Mouse (Mus musculus) forebrain, embryonic 12.5 days (tissue): ENCODE measurements at regions not wholly inside any gene's neighbourhood (a gene's known extent, or its start where the extent isn't known, plus 50 kb on each side); places are given as distances from the start of the nearest gene placed in this dataset.

Experiments
- ATAC-seq: fragments of 200-750 bp; cut with Nextera tagmentation; 2 replicates; pipeline ENCODE4 v1.8.0; 2017; ENCODE audit warnings: moderate TSS enrichment; ENCODE audit not compliant: low FRiP score
- H3K27ac ChIP-seq: fragments of 300-500 bp; sonication (generic); 2 replicates; pipeline ENCODE4 v1.5.1; 2016; ENCODE audit warnings: mild to moderate bottlenecking
- H3K27me3 ChIP-seq: fragments of 300-500 bp; sonication (generic); 2 replicates; pipeline ENCODE4 v1.6.1; 2016; ENCODE audit warnings: mild to moderate bottlenecking
- H3K36me3 ChIP-seq: fragments of 300-500 bp; sonication (generic); replicated peaks from 2 replicates; pipeline ENCODE4 v1.6.1; 2016; ENCODE audit warnings: mild to moderate bottlenecking
- H3K4me1 ChIP-seq: fragments of 300-500 bp; sonication (generic); 2 replicates; pipeline ENCODE4 v1.6.1; 2016
- H3K4me2 ChIP-seq: fragments of 300-500 bp; sonication (generic); 2 replicates; pipeline ENCODE4 v1.6.1; 2016; ENCODE audit warnings: mild to moderate bottlenecking, moderate library complexity
- H3K4me3 ChIP-seq: fragments of 300-500 bp; sonication (generic); replicated peaks from 2 replicates; pipeline ENCODE4 v1.5.1; 2016; ENCODE audit warnings: mild to moderate bottlenecking
- H3K9ac ChIP-seq: fragments of 300-500 bp; sonication (generic); 2 replicates; pipeline ENCODE4 v1.6.1; 2016; ENCODE audit warnings: mild to moderate bottlenecking
- H3K9me3 ChIP-seq: fragments of 300-500 bp; sonication (generic); 2 replicates; pipeline ENCODE4 v1.6.1; 2016
- WGBS: fragments of 180-500 bp; shearing (Covaris S2); methylation state at CpG from one replicate; pipeline ENCODE4 v1.1.7; 2016; 5-methylcytosine and 5-hydroxymethylcytosine counted together

- H3K27me3 ChIP-seq: no peaks in the 10 kb centered on the region
- H3K4me2 ChIP-seq: no peak overlapping the region
- 77% methylated on average over 2 of the region's 2 CpGs for WGBS
- H3K9ac ChIP-seq: no peak overlapping the region
- no peak for ATAC-seq
- no peaks in the 10 kb centered on the region for H3K9me3 ChIP-seq
- H3K36me3 ChIP-seq: no peaks in the 10 kb centered on the region
- H3K4me1 ChIP-seq: peaks cover 23% of the 10 kb centered on the region
- no peak overlapping the region for H3K4me3 ChIP-seq
- no peak overlapping the region for H3K27ac ChIP-seq
These were observed 257.0 kb upstream of the Gm10131 start for GRCm38 (mm10) chr8:34368556-34368955.

DNA sequence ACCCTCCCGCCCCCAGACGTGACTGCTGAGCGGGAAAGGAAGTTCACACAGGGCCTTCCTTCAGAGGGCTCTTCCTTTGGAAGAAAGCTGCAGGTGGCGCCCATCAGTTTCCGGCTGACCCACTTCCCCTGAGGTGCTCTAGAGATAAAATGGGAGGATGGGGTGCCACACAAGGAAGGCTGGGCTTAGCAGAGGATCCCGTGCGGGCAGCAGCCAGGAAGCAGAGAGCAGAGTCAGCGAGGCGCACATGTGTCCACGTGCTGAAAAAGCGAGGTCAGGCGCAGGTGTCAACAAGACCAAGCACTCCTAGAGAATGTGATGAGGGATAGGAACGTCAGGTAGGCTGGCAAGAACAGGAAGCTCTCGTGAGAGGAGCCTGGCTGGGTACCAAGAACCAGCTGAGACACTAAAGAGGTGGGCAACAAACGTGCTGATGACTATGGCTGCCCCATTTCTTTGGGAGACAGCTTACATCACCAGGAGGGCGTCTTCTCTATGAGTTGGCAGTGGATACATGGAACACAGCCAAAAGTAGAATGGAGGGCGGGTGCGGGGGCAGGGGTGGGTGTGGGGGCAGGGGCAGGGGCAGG is 253.0 kb upstream of the Gm10131 start:
- no peaks in the 10 kb centered on the region for H3K27me3 ChIP-seq
- H3K4me1 ChIP-seq: no peaks in the 10 kb centered on the region; the same call in 1 of the 2 replicates
- no peak overlapping the region for H3K4me3 ChIP-seq
- no peaks in the 10 kb centered on the region for H3K36me3 ChIP-seq
- no peaks in the 10 kb centered on the region for H3K9me3 ChIP-seq
- no peak for ATAC-seq
- 84% methylated on average over 18 of the region's 18 CpGs for WGBS
- no peak overlapping the region for H3K4me2 ChIP-seq
- no peak overlapping the region for H3K9ac ChIP-seq
- H3K27ac ChIP-seq: no peak overlapping the region

DNA sequence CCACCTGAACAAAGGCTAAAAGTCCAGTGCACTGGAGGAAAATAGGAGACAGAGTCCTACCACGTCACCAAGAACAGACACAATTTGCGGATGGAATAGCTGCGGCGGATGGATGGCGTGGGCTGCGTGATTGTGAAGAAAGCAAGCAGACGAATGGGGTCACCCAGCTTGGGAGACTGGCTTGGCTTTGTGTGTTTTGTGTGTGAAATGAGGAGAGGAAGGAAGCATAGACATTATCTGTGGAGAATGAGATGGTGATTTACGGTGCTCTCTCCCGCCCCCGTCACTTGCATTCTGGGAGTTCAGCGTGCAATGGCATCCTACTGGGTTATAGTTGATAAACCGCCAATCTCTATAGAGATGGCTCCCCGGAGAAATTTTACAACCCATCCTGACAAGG is 252.1 kb upstream of the Gm10131 start:
- Histone ChIP-seq H3K9me3 (no peaks in the 10 kb centered on the region), H3K9ac (no peak overlapping the region), H3K4me1 (no peaks in the 10 kb centered on the region; the same call in 1 of the 2 replicates), H3K36me3 (no peaks in the 10 kb centered on the region), H3K27ac (no peak overlapping the region), H3K4me2 (no peak overlapping the region), H3K4me3 (no peak overlapping the region), H3K27me3 (no peaks in the 10 kb centered on the region)
- ATAC-seq: no peak
- 92% methylated on average over 13 of the region's 13 CpGs for WGBS

DNA sequence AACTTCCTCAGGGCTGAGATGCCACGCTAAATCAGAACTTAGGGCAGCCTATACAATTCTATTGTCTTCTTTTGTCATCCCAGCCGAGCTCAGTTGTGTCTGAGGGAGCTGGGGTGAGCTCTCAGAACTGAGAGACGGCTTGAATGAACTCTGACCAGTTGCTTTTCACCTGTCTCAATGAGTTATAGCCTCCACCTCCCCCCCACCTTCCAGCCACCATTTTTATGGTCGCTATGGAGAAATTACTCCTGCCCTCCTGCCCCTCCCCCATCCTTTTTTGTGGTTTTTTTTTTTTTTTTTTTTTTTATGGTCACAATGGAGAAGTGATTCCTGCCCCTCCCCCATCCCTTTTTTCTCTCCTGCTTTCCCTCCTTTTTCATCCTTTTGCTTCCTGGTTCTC is 251.6 kb upstream of the Gm10131 start:
- no peak overlapping the region for H3K27ac ChIP-seq
- no peak overlapping the region for H3K4me3 ChIP-seq
- no peaks in the 10 kb centered on the region for H3K36me3 ChIP-seq
- H3K4me2 ChIP-seq: no peak overlapping the region
- H3K27me3 ChIP-seq: no peaks in the 10 kb centered on the region
- ATAC-seq: no peak
- H3K9me3 ChIP-seq: no peaks in the 10 kb centered on the region
- no peak overlapping the region for H3K9ac ChIP-seq
- WGBS: 61% methylated on average over 4 of the region's 4 CpGs
- H3K4me1 ChIP-seq: no peaks in the 10 kb centered on the region; the same call in 1 of the 2 replicates

GRCm38 (mm10) chr8:34361377-34361776 is 249.8 kb upstream of the Gm10131 start:
- no peak overlapping the region for H3K27ac ChIP-seq
- H3K9me3 ChIP-seq: no peaks in the 10 kb centered on the region
- no peak overlapping the region for H3K9ac ChIP-seq
- no peak overlapping the region for H3K4me2 ChIP-seq
- no peaks in the 10 kb centered on the region for H3K27me3 ChIP-seq
- no peak for ATAC-seq
- H3K4me3 ChIP-seq: no peak overlapping the region
- 83% methylated on average over 3 of the region's 3 CpGs for WGBS
- H3K36me3 ChIP-seq: no peaks in the 10 kb centered on the region
- H3K4me1 ChIP-seq: no peaks in the 10 kb centered on the region; the same call in 1 of the 2 replicates

DNA sequence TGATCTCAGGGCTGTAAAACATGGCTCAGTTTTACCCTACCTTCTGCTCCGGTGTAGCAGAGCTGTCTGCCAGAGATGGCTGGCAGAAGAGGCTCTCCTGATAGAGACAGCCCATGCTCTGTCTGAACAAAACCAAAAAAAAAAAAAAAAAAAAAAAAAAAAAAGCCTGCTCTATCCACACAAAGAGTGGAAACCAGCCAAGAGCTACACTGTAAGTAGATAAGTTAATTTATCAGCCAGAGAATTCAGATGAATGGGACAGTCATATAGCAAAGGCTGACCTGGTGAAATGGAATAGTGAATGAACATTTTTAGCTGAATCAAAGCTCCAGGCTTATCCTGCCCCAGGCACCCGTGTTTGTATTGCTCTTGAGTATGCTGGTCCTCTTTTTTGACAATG is 248.2 kb upstream of the Gm10131 start:
- H3K36me3 ChIP-seq: no peaks in the 10 kb centered on the region
- 68% methylated on average over 2 of the region's 2 CpGs for WGBS
- H3K9me3 ChIP-seq: no peaks in the 10 kb centered on the region
- H3K4me3 ChIP-seq: no peak overlapping the region
- no peaks in the 10 kb centered on the region for H3K27me3 ChIP-seq
- no peak overlapping the region for H3K27ac ChIP-seq
- H3K4me2 ChIP-seq: no peak overlapping the region
- H3K9ac ChIP-seq: no peak overlapping the region
- peaks cover 4% of the 10 kb centered on the region; the same call in 1 of the 2 replicates for H3K4me1 ChIP-seq
- ATAC-seq: no peak

- WGBS: 35% methylated on average over 13 of the region's 13 CpGs
- Histone ChIP-seq H3K4me3 (no peak overlapping the region), H3K36me3 (no peaks in the 10 kb centered on the region), H3K4me2 (no peak overlapping the region), H3K4me1 (peaks cover 16% of the 10 kb centered on the region; the same call in 1 of the 2 replicates), H3K27me3 (no peaks in the 10 kb centered on the region), H3K9ac (no peak overlapping the region), H3K27ac (no peak overlapping the region), H3K9me3 (no peaks in the 10 kb centered on the region)
- no peak for ATAC-seq
These were observed 243.5 kb upstream of the Gm10131 start for GRCm38 (mm10) chr8:34355059-34355458.

- peak; percentile 55; the same call in 1 of the 2 replicates for ATAC-seq
These were observed 241.8 kb upstream of the Gm10131 start for GRCm38 (mm10) chr8:34353140-34353855.

DNA sequence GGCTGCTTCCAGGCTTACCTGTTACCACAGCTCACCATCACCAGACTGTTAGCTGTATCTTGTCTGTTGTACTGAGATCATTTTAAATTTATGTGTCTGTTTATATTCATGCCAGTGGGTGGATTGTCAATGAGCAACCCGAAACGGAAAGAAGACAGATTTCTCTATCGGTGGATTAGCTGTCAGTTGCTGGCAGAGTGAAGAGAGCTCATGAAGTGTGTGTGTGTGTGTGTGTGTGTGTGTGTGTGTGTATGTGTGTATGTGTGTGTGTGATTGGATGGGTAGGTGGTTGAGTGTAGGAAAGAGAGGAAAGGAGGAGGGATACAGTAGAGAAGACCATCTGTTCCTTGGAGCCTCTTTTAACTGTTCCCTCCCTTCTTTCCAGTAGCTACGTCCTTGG is 223.3 kb upstream of the Gm10131 start:
- Histone ChIP-seq H3K36me3 (no peaks in the 10 kb centered on the region), H3K9ac (no peak overlapping the region), H3K27ac (no peak overlapping the region), H3K4me3 (no peak overlapping the region), H3K4me1 (no peaks in the 10 kb centered on the region), H3K4me2 (no peak overlapping the region), H3K9me3 (no peaks in the 10 kb centered on the region), H3K27me3 (no peaks in the 10 kb centered on the region)
- ATAC-seq: no peak
- 91% methylated on average over 4 of the region's 4 CpGs for WGBS

More at GRCm38 (mm10) chr8:34353140-34353855, 241.8 kb upstream of the Gm10131 start:
- no peaks in the 10 kb centered on the region for H3K9me3 ChIP-seq
- no peaks in the 10 kb centered on the region for H3K27me3 ChIP-seq
- H3K4me1 ChIP-seq: peaks cover 16% of the 10 kb centered on the region; the same call in 1 of the 2 replicates
- H3K36me3 ChIP-seq: no peaks in the 10 kb centered on the region
- 27% methylated on average over 6 of the region's 6 CpGs for WGBS
- H3K27ac ChIP-seq: peak overlapping the region; percentile 47; the same call in 1 of the 2 replicates
- no peak overlapping the region for H3K9ac ChIP-seq
- no peak overlapping the region for H3K4me3 ChIP-seq
- H3K4me2 ChIP-seq: no peak overlapping the region

DNA sequence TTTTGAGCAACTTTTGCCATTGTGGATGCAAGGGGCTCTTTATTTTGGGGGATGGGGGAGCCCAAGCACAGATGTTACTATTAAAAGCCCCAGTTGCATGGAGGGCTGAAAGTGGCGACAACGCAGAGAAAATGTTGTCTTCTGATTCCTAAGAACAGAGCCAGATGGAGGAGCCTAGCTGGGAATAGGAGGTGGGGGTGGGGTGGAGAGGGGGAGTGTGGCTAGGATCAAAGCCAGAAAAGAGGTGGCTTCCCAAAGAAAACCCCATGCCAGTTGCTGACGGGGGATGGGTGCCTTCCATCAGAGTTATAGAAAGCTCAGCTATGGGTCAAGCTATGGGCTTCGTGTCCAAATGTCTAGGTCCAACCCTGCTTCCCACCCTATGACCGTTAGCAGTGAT is 220.1 kb upstream of the Gm10131 start:
- H3K9ac ChIP-seq: no peak overlapping the region
- WGBS: 66% methylated on average over 5 of the region's 5 CpGs
- no peak for ATAC-seq

GRCm38 (mm10) chr8:34326614-34326965 is 215.1 kb upstream of the Gm10131 start:
- no peaks in the 10 kb centered on the region for H3K27me3 ChIP-seq
- H3K4me3 ChIP-seq: peak overlapping the region; percentile 33
- peaks cover 38% of the 10 kb centered on the region for H3K4me1 ChIP-seq
- H3K36me3 ChIP-seq: no peaks in the 10 kb centered on the region
- ATAC-seq: peak; percentile 17
- no peaks in the 10 kb centered on the region for H3K9me3 ChIP-seq
- 4% methylated on average over 15 of the region's 15 CpGs for WGBS
- H3K4me2 ChIP-seq: peak overlapping the region; percentile 61
- peak overlapping the region; percentile 92 for H3K27ac ChIP-seq
- H3K9ac ChIP-seq: peak overlapping the region; percentile 13; the same call in 1 of the 2 replicates

More for the DNA sequence above, 220.1 kb upstream of the Gm10131 start:
- Histone ChIP-seq H3K9me3 (no peaks in the 10 kb centered on the region), H3K36me3 (no peaks in the 10 kb centered on the region), H3K4me1 (peaks cover 8% of the 10 kb centered on the region), H3K4me2 (no peak overlapping the region), H3K27ac (no peak overlapping the region), H3K4me3 (no peak overlapping the region), H3K27me3 (no peaks in the 10 kb centered on the region)

- ATAC-seq: peak; percentile 89
- peak overlapping the region; percentile 13; the same call in 1 of the 2 replicates for H3K9ac ChIP-seq
- H3K4me1 ChIP-seq: peaks cover 38% of the 10 kb centered on the region
- H3K27me3 ChIP-seq: no peaks in the 10 kb centered on the region
- no peaks in the 10 kb centered on the region for H3K9me3 ChIP-seq
- no peaks in the 10 kb centered on the region for H3K36me3 ChIP-seq
- peak overlapping the region; percentile 92 for H3K27ac ChIP-seq
- 1% methylated on average over 14 of the region's 17 CpGs for WGBS
- peak overlapping the region; percentile 61 for H3K4me2 ChIP-seq
- peak overlapping the region; percentile 33 for H3K4me3 ChIP-seq
These were observed 214.5 kb upstream of the Gm10131 start for GRCm38 (mm10) chr8:34325841-34326613.
